Mouse (Mus musculus): ENCODE measurements around the gene Smpd4.

Gene Smpd4

DNA sequence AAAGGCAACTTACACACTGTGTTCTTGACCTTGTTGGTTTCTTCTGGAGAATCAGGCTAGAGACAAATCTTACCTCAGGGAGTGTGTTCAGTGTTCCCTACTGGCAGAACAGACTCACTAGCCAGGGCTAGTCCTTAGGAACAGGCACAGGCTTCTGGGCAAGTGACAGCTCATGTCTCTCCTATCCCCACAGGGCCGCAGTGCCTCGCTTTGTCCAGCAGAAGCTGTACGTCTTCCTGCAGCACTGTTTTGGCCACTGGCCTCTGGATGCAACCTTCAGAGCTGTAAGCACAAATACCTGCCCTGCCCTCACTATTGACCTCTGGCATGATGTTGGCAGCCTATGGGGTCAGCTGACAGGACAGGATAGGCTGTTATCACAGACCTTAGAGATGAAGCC is 19.9 kb downstream of the Smpd4 start:
- DNase-seq = no peak

DNA sequence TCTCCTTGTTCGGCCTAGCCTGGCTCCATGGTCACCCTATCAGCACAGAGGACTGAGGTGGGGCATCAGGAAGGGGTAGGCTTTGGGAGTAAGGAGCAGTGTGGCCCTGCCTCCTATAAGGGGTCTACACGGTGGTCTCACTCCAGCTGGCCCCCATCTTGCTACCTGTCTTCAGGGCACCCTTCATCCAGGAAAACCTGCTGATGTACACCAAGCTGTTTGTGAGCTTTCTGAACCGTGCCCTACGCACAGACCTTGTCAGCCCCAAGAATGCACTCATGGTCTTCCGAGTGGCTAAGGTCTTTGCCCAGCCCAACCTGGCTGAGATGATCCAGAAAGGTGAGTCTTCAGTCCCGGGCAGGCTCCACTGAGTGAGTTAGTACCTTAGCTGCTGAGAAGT is 20.8 kb downstream of the Smpd4 start:
- DNase-seq = no peak

DNA sequence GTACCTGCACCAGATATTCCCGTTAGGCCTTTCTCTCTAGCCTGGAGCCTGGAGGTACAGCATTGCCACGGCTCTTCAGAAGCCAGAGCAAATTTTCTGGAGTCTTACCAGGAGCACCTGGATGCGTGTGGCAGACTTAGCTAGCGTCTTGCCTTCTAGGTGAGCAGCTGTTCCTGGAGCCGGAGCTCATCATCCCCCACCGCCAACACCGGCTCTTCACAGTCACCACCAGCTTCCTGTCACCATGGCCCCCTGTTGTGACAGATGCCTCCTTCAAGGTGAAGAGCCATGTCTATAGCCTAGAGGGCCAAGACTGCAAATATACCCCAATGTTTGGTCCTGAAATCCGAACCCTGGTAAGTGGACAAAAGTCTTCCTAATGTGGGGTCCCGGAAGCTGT is 21.6 kb downstream of the Smpd4 start:
- DNase-seq = no peak

DNA sequence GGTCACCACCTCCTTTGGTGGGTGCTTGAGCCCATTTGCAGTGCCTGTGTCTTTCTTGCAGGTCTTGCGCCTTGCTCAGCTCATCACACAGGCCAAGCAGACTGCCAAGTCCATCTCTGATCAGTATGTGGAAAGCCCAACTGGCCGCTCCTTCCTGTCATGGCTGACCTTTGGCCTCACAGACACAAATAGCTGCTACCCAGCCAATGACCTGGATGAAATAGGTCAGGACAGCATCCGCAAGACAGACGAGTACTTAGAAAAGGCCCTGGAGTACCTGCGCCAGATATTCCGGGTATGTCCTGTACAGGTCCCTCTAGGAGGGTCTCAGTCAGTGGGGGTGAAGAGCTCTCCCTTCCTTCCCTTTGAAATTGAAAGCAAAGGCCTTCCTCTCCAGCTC is 22.1 kb downstream of the Smpd4 start:
- no peak for DNase-seq

DNA sequence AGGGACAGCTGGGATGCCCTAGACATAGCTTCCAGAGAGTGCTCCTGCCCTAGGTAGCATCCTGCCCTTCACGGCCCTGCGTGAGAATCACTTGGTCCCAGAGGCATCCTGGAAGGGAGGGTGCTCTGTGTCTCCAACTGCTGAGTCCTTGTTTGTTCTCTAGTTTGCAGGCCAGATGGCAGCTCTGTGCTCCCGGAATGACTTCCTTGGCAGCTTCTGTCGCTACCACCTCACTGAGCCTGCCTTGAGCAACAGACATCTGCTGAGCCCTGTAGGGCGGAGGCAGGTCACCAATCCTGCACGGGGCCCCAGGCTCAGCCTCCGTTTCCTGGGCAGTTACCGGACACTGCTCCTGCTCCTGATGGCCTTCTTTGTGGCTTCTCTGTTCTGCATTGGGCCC is 23.2 kb downstream of the Smpd4 start:
- DNase-seq = no peak

DNA sequence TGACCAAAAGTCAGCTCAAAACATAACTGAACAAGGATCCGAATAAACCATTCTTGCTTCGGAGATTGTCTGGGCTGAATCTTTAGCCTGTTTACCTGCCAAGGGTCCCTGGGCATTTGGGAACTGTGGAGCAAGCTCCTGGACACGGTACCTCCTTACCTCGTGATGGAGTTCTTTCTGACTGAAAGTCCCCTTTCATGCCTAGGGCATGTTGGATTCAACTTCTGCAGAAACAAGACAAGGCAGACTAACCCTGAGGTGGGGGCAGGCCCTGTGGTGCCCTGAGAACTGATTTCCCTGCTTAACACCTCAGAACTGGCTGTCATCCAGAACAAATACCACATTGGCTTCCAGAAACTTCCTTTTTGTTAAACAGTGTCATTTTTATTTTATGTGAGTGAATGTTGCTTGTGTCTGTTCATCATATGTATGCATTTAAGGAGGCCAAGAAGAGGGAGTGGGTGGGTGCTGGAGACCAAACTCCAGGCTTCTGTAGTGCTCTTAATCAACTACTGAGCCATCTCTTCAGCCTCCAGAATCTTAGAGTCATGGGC is 24.4 kb downstream of the Smpd4 start:
- no peak for DNase-seq

DNA sequence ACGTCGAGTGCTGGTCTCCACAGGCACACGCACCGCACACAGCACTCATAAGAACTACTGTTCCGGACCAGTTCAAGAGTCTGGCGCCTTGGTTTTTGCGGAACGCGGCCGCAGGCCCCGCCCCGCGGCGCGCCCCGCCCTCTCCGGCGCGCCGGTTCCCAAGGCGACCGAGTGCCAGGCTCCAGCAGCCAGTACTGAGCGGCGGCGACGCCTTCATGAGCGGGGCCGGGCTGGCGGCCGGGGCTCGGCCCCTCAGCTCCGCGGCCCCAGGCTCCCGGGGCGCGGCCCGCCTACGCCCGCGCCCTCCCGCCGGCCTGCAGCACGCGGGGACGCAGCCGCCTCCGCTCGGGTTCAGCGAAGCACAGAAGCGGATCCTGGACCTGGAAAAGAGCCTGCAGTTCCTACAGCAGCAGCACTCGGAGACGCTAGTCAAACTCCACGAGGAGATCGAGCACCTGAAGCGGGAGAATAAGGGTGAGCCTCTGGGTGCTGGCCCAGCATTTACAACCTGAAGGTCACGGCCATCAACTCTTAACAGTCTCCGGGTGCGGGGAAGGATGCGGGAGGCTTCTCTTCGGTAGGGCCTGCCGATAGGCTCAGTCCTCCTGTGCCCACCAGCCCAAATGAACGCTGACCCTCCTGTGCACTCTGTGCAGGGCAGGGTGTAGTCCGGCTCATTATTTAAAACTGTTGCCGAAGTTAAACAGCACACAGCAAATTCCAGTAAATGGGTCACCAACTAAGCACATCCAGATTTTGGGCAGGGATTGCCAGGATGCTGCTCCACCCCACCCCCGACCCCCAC is 27.4 kb downstream of the Smpd4 start, which contains the start of gene Ccdc74a:
Ccdc74a (plus strand) TSS at position 161 of the 805 bp plus-strand sequence.
- DNase-seq = peak; percentile 91

DNA sequence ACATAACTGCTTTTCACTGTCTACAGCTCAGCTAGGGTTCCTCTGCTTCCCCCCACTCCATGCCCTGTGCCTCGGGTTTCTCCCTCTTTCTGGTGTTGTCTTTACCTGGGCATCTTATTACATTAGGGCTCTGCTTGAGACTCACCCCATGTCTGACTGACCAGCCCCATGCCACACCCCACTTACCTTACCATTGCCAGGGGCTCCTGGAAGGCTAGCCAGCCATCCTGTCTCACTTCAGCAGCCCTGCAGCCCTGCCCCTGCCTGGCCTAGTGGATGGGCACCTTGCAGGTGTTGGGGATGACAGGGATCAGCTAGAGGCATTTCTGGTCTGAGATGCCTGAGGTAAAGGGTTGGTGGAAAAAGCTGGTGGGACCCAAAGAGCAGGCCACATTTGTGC is 28.0 kb downstream of the Smpd4 start:
- no peak for DNase-seq

DNA sequence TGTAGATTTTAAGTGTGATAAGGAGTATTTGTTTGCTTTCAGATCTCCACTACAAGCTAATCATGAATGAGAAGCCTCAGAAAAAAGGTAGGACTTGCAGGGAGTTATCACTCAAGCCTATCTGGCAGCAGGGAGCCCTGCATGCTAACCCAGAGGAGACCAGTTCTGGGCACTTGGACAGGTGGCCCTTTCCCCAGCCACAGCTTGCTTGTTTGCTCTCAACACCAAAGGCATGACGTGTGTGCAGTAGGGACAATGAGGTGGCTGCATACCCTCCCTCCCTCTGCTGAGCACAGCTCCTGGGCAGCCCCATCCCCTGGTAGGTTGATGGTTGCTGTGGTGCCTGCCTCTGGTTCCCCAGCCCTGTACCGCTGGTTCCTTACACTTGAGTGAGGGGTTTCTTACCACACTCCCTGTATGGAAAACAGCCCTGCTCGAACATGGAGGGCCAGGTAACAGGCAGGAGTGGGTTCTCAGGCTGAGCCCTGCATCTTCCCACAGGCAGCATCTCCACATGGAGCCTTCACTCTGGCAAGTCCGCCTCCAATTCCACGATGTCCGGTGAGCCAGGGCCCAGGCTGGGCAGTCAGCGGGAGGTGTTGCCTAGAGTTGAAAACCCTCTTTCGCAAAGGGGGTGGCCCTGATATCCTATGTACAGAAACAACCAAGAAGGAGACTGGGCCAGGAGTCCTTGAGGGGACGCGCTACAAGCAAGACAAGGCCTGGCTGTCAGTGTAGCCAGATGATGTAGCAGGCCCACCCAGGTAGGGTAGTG is 28.6 kb downstream of the Smpd4 start:
- DNase-seq = no peak

DNA sequence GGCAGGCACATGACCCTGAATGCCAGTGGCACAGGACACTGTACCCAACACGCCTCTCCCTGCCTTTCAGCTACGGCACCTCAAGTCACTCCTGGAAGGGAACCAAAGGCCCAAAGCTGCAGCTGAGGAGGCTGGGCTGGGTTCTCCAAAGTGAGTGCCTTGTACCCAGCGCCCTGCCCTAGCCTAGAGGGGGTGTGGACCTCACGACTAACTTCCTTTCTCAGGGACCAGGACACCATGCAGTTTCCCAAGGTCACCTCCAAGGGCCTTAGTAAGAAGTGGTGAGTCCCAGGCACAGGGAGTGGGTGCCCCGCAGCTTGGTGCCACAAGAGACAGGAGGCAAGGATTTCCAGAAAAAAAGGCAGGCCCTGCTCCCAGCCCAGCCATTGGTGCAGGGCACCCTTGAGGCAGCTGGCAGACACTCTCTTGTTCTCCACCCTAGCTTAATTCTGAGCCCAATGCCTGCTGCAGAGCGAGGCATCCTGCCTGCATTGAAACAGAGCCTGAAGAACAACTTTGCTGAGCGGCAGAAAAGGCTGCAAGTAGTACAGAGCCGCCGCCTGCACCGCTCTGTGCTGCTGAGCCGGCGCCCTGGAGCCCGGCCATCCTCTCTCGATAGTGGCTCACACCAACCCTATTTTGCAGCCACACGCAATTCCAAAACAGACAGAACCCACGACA is 30.9 kb downstream of the Smpd4 start:
- no peak for DNase-seq

DNA sequence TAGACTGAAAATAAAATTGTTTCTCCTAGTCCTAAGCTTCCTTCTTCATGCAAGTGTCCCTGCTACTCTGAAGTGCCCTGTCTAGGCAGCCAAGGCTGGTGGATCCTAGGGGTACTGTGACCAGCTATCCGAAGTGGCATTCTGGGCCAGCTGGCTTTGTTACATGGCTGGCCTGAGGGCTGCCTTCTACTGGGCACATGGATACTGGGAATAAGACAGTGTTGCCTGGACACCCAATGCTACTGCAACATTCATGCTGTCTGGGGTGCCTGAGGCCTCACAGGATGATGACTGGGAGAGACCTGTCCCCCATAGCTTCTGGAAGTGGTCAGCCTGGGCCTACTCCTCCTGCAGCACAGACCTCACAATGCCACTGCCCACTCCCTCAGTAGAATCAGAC is 31.6 kb downstream of the Smpd4 start:
- DNase-seq = no peak

DNA sequence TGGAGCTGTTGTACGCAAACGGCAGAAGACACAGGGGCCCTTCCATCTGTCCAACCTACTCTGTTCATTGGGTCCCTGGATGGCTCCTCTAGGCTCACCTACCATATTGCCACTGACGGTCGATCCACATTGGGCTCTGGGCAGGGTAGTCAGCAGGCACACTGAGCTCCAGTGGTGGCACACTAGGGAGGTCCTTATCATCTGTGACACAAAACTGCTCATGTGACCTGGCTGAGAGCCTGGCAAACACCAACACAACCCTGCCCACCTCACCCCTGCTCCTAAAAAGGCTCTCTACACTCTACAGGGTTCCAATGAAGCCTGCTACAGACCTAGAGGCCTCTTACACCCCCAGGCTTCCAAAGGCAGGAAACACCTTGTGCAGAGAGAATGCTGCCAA is 33.5 kb downstream of the Smpd4 start:
- DNase-seq = no peak

DNA sequence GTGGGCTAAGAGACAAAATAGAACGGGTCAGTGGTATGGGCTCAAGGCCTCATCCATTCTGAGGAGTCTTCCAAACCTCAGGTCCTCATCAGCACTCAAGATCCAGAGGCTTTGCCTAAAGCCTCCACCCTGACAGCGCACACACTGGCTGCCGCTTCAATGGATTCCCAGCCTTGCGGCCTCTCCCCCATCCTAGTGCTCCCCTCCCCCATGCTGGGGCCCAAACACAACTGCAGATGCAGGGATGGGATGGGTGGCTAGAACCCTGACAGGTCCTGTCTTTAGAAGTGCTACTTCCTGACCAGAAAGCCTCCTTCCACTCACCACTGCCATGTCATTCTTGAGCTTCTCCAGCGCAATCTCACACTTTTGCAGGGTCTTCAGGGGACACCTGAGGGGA is 34.4 kb downstream of the Smpd4 start:
- DNase-seq = no peak

DNA sequence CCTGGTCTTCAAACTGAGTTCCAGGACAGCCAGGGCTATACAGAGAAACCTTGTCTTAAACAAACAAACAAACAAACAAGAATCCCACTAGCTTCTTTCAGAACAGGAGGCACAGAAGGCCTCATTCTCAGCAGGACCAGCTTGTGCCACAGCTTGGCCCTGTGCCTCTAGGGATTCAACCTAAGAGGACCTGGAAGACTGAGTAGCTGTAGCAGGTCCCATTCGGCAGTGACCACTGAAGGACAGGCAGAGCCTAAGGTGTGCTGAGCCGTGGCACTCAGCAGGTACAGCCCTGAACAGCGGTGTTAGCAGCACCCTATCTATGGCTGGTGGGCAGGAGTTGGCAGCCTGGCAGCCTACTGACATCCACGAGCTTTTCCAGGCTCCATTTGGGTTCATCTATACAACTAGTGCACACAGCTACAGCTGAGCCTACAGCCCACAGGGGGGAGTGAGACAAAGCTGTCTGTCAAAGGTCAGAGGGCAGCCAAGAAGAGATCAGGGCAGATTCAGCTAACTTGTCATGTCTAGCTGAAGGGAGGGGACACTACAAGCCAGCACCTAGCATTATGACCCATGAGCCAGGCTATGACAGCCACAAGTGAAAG is 35.1 kb downstream of the Smpd4 start:
- no peak for DNase-seq

DNA sequence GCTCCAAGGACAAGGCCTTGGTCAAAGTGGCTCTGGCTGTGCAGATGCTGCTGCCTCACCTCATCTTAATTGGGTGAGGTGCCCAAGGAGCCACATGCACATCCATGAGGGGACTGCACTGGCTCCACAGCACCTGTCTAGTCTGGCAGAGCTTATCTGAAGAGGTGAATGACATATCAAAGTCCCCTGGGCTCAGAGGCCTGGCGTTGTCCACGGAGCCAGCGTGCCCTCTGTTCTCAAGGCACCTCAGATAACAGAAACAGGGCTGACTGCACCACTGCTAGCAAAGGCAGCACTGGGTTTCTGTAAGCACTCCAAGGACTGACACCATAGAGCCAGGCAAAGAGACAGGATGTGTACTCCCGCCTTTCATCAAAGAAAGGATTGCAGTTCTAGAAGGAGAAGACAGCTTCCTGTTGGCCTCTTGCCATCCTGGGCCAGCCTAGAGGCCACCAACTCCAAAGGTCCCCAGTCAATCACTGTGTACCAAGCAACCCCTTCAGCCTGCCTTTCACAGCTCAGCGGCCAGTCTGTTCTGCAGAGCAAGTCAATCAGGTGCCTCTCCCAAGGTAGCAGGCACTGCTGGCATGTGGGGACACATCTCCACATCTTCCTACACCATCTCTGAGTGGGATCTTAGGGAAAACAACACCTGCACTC is 37.2 kb downstream of the Smpd4 start:
- DNase-seq = no peak

DNA sequence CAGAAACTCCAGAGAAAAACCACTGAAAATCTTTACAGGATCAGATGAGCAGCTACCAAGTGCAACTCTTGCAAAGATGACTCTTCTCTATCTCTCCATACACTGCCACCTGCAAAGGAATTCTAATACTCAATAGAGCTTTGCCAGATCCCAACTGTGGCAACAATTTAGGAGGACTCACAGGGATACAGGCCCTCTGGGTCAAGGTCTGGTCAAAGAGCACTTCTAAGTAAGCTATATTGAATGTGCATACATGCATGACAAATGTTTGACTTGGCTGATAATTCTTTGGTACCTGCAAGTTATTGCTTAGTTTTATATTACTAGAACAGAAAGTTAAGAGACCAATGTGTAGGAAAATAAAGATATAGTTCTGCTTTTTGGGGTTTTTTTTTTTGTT is 46.4 kb downstream of the Smpd4 start:
- DNase-seq = no peak

DNA sequence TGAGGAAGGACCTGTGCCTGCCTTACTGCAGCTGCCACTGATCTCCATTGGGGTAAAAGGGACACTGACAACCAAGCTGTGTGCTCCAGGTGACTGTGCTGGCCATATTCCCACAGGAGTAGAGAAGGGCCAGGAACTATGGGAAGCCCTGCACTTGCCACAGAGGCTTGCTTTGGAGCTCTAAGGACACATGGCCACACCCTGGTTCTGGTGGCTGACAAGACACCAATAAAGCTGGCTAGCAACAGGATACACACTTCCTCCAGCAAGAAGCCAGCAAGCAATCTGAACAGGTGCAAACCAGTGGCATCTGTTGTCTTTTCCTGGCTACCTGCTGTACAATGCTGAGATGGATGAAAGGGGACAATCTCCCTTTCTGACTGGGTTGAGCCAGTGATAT is 50.7 kb downstream of the Smpd4 start:
- DNase-seq = no peak
